Comparison of ENCODE assay signal across 20 mouse cellular contexts in genomic region chr10:99207121-99207520, GRCm38 (mm10).
"Had no signal": no experiment of that assay in that cellular context is flagged by ENCODE, and none has a peak within 500 bp of the region (broad histone marks: within the 10 kb centered on the region; RNA-seq: fewer than 3 reads in every experiment).

No protein-coding gene starts in this region.

- H3K4me3 ChIP-seq: lung, embryonic 15.5 days; midbrain, embryonic 10.5 days; midbrain, embryonic 12.5 days; myocyte; neural tube, embryonic 13.5 days; neural tube, embryonic 15.5 days had no signal

- H3K36me3 ChIP-seq: lung, embryonic 15.5 days; midbrain, embryonic 10.5 days; midbrain, embryonic 12.5 days; neural tube, embryonic 13.5 days; neural tube, embryonic 15.5 days had no signal

- H3K9me3 ChIP-seq: lung, embryonic 15.5 days; midbrain, embryonic 10.5 days; midbrain, embryonic 12.5 days; neural tube, embryonic 13.5 days; neural tube, embryonic 15.5 days had no signal

- DNase-seq: lung, adult 2 months; lung, postnatal 14 days; lung, postnatal 4 days; midbrain, embryonic 14.5 days; retina, postnatal 1 day; right cerebral cortex, adult 18-20 months; right cerebral cortex, postnatal 25 days; right cerebral cortex, postnatal 4 days; spleen, adult 18-20 months; thymus, adult 18-20 months; thymus, postnatal 14 days; thymus, postnatal 36 days had no signal

- H3K9ac ChIP-seq: lung, embryonic 15.5 days; midbrain, embryonic 12.5 days; neural tube, embryonic 13.5 days; neural tube, embryonic 15.5 days had no signal

- H3K27ac ChIP-seq: lung, embryonic 15.5 days; midbrain, embryonic 10.5 days; midbrain, embryonic 12.5 days; neural tube, embryonic 13.5 days; neural tube, embryonic 15.5 days had no signal

- ATAC-seq: lung, postnatal 0 days; midbrain, embryonic 16.5 days had no signal

- H3K27me3 ChIP-seq: lung, embryonic 15.5 days; midbrain, embryonic 12.5 days; neural tube, embryonic 13.5 days; neural tube, embryonic 15.5 days had no signal

- H3K4me2 ChIP-seq: lung, embryonic 15.5 days; midbrain, embryonic 12.5 days; neural tube, embryonic 13.5 days; neural tube, embryonic 15.5 days had no signal
